Mouse (Mus musculus) CH12.LX (cell line): Measurements from ENCODE around the gene Rapgef4.

ENCODE experiments used
- CHD2 ChIP-seq: IDR thresholded peaks from 2 replicates; pipeline ENCODE4 v1.6.1; 2011; ENCODE audit warnings: low read length, improper control_type of control experiment
- CTCF ChIP-seq, 2 experiments: IDR thresholded peaks in 1 of 2; conservative IDR thresholded peaks in 1 of 2; 2 replicates each; pipeline ENCODE4 v1.5.1; 2011 to 2012; ENCODE audit warnings: low read depth in 2 of 2, low read length in 2 of 2, improper control_type of control experiment in 1 of 2, inconsistent platforms in 1 of 2, mild to moderate bottlenecking in 1 of 2, moderate library complexity in 1 of 2
- POLR2A ChIP-seq: IDR thresholded peaks from 2 replicates; pipeline ENCODE4 v1.6.1; 2011; ENCODE audit warnings: low read depth, mild to moderate bottlenecking, improper control_type of control experiment, low read length
- SIN3A ChIP-seq: IDR thresholded peaks from 2 replicates; pipeline ENCODE4 v1.6.1; 2012; ENCODE audit warnings: low read length, improper control_type of control experiment, inconsistent platforms
- USF2 ChIP-seq: conservative IDR thresholded peaks from 2 replicates; pipeline ENCODE4 v1.6.1; 2011; ENCODE audit warnings: low read depth, low read length, improper control_type of control experiment

- TF ChIP-seq USF2 (no peak), SIN3A (no peak), CTCF (conservative IDR thresholded peaks at IDR 0.05 in 1 of 2, IDR thresholded peaks at IDR 0.05 in 1 of 2; ENCODE audit: low read depth in 2 of 2, low read length in 2 of 2) (no peak), POLR2A (no peak), CHD2 (no peak)
These were observed 74.4 kb downstream of the Rapgef4 start for GRCm38 (mm10) chr2:72055476-72055875.
